Mouse (Mus musculus) kidney, embryonic 16.5 days (tissue): ENCODE measurements around the gene Pitpnm3. TPM values are rescaled to one million over a fixed set of nuclear protein-coding genes. Genes with fewer than 3 reads are reported as not detected.

Source experiments
- ATAC-seq: fragments of 200-750 bp; cut with Nextera tagmentation; 2 replicates; pipeline ENCODE4 v1.8.0; 2017; ENCODE audit warnings: moderate TSS enrichment; ENCODE audit not compliant: low FRiP score, low TSS enrichment
- H3K27ac ChIP-seq: fragments of 300-500 bp; sonication (generic); 2 replicates; pipeline ENCODE4 v1.5.1; 2014; ENCODE audit warnings: low read length
- H3K27me3 ChIP-seq: fragments of 300-500 bp; sonication (generic); 2 replicates; pipeline ENCODE4 v1.6.1; 2014; ENCODE audit warnings: low read length, control low read depth, mixed read lengths; ENCODE audit not compliant: insufficient read depth
- H3K36me3 ChIP-seq: fragments of 300-500 bp; sonication (generic); 2 replicates; pipeline ENCODE4 v1.6.1; 2014; ENCODE audit warnings: low read length, control low read depth, mixed read lengths; ENCODE audit not compliant: insufficient read depth
- H3K4me1 ChIP-seq: fragments of 300-500 bp; sonication (generic); 2 replicates; pipeline ENCODE4 v1.6.1; 2014; ENCODE audit warnings: low read length, control low read depth, mixed read lengths; ENCODE audit not compliant: insufficient read depth
- H3K4me2 ChIP-seq: fragments of 300-500 bp; sonication (generic); replicated peaks from 2 replicates; pipeline ENCODE4 v1.6.1; 2014; ENCODE audit warnings: low read depth, low read length
- H3K4me3 ChIP-seq: fragments of 300-500 bp; sonication (generic); 2 replicates; pipeline ENCODE4 v1.5.1; 2014; ENCODE audit warnings: mild to moderate bottlenecking, low read length
- H3K9ac ChIP-seq: fragments of 300-500 bp; sonication (generic); replicated peaks from 2 replicates; pipeline ENCODE4 v1.6.1; 2014; ENCODE audit warnings: low read length
- H3K9me3 ChIP-seq: fragments of 300-500 bp; sonication (generic); 2 replicates; pipeline ENCODE4 v1.6.1; 2016; ENCODE audit warnings: low read length, control low read depth
- WGBS: fragments of 180-500 bp; shearing (Covaris S2); extraction: QIAGEN DNeasy Blood & Tissue Kit; methylation state at CpG from one replicate; pipeline ENCODE4 v1.1.7; 2014; 5-methylcytosine and 5-hydroxymethylcytosine counted together
- polyA plus RNA-seq: library from polyadenylated mRNA; unstranded; fragments of >200 nt; fragmentation: Nextera tagmentation; extraction: Ambion mirVana; gene quantifications from 2 replicates; pipeline ENCODE4 v1.2.1, GENCODE M21; 2015

Gene Pitpnm3
- polyA plus RNA-seq, 1 experiment from 2014 or later: 0.16 TPM

- WGBS: 75% methylated on average over 8 of the region's 8 CpGs
- no peak overlapping the region for H3K4me2 ChIP-seq
- no peak overlapping the region for H3K9ac ChIP-seq
- ATAC-seq: no peak
- no peak overlapping the region for H3K27ac ChIP-seq
- H3K4me3 ChIP-seq: no peak overlapping the region
- peaks cover 21% of the 10 kb centered on the region for H3K36me3 ChIP-seq
- peaks cover 10% of the 10 kb centered on the region; the same call in 1 of the 2 replicates for H3K27me3 ChIP-seq
- H3K9me3 ChIP-seq: no peaks in the 10 kb centered on the region
- H3K4me1 ChIP-seq: peaks cover 17% of the 10 kb centered on the region
These were observed 86.3 kb downstream of the Pitpnm3 start for GRCm38 (mm10) chr11:72049171-72049759.

- Histone ChIP-seq H3K4me3 (no peak overlapping the region), H3K9ac (no peak overlapping the region), H3K4me2 (no peak overlapping the region), H3K36me3 (peaks cover 24% of the 10 kb centered on the region), H3K27me3 (peaks cover 10% of the 10 kb centered on the region; the same call in 1 of the 2 replicates), H3K27ac (no peak overlapping the region), H3K9me3 (no peaks in the 10 kb centered on the region), H3K4me1 (peaks cover 22% of the 10 kb centered on the region)
- no peak for ATAC-seq
- 72% methylated on average over 6 of the region's 6 CpGs for WGBS
These were observed 86.8 kb downstream of the Pitpnm3 start for GRCm38 (mm10) chr11:72048730-72049129.

GRCm38 (mm10) chr11:72044231-72044630, 91.3 kb downstream of the Pitpnm3 start:
- no peak for ATAC-seq
- no peak overlapping the region for H3K27ac ChIP-seq
- peaks cover 36% of the 10 kb centered on the region for H3K4me1 ChIP-seq
- H3K9me3 ChIP-seq: no peaks in the 10 kb centered on the region
- H3K9ac ChIP-seq: no peak overlapping the region
- H3K4me3 ChIP-seq: peak overlapping the region; percentile 66; the same call in 1 of the 2 replicates
- 86% methylated on average over 3 of the region's 3 CpGs for WGBS
- peaks cover 24% of the 10 kb centered on the region for H3K36me3 ChIP-seq
- H3K27me3 ChIP-seq: no peaks in the 10 kb centered on the region
- H3K4me2 ChIP-seq: peak overlapping the region; percentile 83

GRCm38 (mm10) chr11:72042631-72043030, 92.9 kb downstream of the Pitpnm3 start:
- H3K9ac ChIP-seq: peak overlapping the region; percentile 69
- peaks cover 5% of the 10 kb centered on the region; the same call in 1 of the 2 replicates for H3K27me3 ChIP-seq
- 0 out of 2 replicates have a peak, but pooled peaks have one; percentile 20 for ATAC-seq
- no peak overlapping the region for H3K27ac ChIP-seq
- peak overlapping the region; percentile 83 for H3K4me2 ChIP-seq
- peaks cover 21% of the 10 kb centered on the region for H3K36me3 ChIP-seq
- H3K4me1 ChIP-seq: peaks cover 36% of the 10 kb centered on the region
- under 1% methylated on average over 14 of the region's 14 CpGs for WGBS
- peak overlapping the region; percentile 66 for H3K4me3 ChIP-seq
- no peaks in the 10 kb centered on the region for H3K9me3 ChIP-seq

- H3K27me3 ChIP-seq: peaks cover 5% of the 10 kb centered on the region; the same call in 1 of the 2 replicates
- ATAC-seq: peak; percentile 89
- under 1% methylated on average over 52 of the region's 52 CpGs for WGBS
These were observed 93.6 kb downstream of the Pitpnm3 start, which contains the start of gene Pimreg for GRCm38 (mm10) chr11:72041768-72042607. Gene Pimreg, plus strand, starts transcription at chr11:72042032.

GRCm38 (mm10) chr11:72041290-72041767, 94.2 kb downstream of the Pitpnm3 start:
- Histone ChIP-seq H3K4me2 (peak overlapping the region; percentile 83), H3K4me1 (peaks cover 36% of the 10 kb centered on the region), H3K9me3 (no peaks in the 10 kb centered on the region), H3K36me3 (peaks cover 20% of the 10 kb centered on the region), H3K27me3 (peaks cover 5% of the 10 kb centered on the region; the same call in 1 of the 2 replicates), H3K4me3 (peak overlapping the region; percentile 66), H3K9ac (peak overlapping the region; percentile 68), H3K27ac (peak overlapping the region; percentile 78)
- 16% methylated on average over 6 of the region's 6 CpGs for WGBS
- ATAC-seq: peak; percentile 14; the same call in 1 of the 2 replicates

More at GRCm38 (mm10) chr11:72041768-72042607, 93.6 kb downstream of the Pitpnm3 start, which contains the start of gene Pimreg:
- H3K4me1 ChIP-seq: peaks cover 36% of the 10 kb centered on the region
- peak within 1 kb of the TSS; percentile 83 for H3K4me2 ChIP-seq
- no peaks in the 10 kb centered on the region for H3K9me3 ChIP-seq
- peak within 1 kb of the TSS; percentile 66 for H3K4me3 ChIP-seq
- peaks cover 20% of the 10 kb centered on the region for H3K36me3 ChIP-seq
- H3K27ac ChIP-seq: peak within 1 kb of the TSS; percentile 78
- peak within 1 kb of the TSS; percentile 69 for H3K9ac ChIP-seq

GRCm38 (mm10) chr11:72039599-72040386, 95.8 kb downstream of the Pitpnm3 start:
- 38% methylated on average over 16 of the region's 16 CpGs for WGBS

GRCm38 (mm10) chr11:72037996-72038395, 97.6 kb downstream of the Pitpnm3 start:
- Histone ChIP-seq H3K4me1 (peaks cover 17% of the 10 kb centered on the region), H3K27me3 (peaks cover 5% of the 10 kb centered on the region; the same call in 1 of the 2 replicates), H3K4me3 (no peak overlapping the region), H3K4me2 (no peak overlapping the region), H3K36me3 (no peaks in the 10 kb centered on the region), H3K27ac (no peak overlapping the region), H3K9ac (no peak overlapping the region; the same call in 1 of the 2 replicates), H3K9me3 (no peaks in the 10 kb centered on the region)
- ATAC-seq: no peak
- 4% methylated on average over 4 of the region's 4 CpGs for WGBS

More at GRCm38 (mm10) chr11:72039599-72040386, 95.8 kb downstream of the Pitpnm3 start:
- Histone ChIP-seq H3K4me3 (no peak overlapping the region), H3K4me2 (no peak overlapping the region), H3K9ac (no peak overlapping the region), H3K4me1 (peaks cover 35% of the 10 kb centered on the region), H3K36me3 (peaks cover 7% of the 10 kb centered on the region), H3K9me3 (no peaks in the 10 kb centered on the region), H3K27ac (no peak overlapping the region), H3K27me3 (peaks cover 5% of the 10 kb centered on the region; the same call in 1 of the 2 replicates)
- ATAC-seq: no peak

- Histone ChIP-seq H3K4me3 (no peak within 1 kb of the TSS), H3K36me3 (no peaks in the 10 kb centered on the region), H3K9me3 (no peaks in the 10 kb centered on the region), H3K4me1 (peaks cover 14% of the 10 kb centered on the region), H3K9ac (no peak within 1 kb of the TSS; the same call in 1 of the 2 replicates), H3K4me2 (no peak within 1 kb of the TSS), H3K27me3 (peaks cover 5% of the 10 kb centered on the region; the same call in 1 of the 2 replicates), H3K27ac (no peak within 1 kb of the TSS)
- ATAC-seq: no peak
- 74% methylated on average over 4 of the region's 4 CpGs for WGBS
These were observed 98.2 kb downstream of the Pitpnm3 start, which contains the start of gene Aipl1 for GRCm38 (mm10) chr11:72037409-72037808. Gene Aipl1, minus strand, starts transcription at chr11:72037509.
